Mouse (Mus musculus) stomach, embryonic 16.5 days (tissue): Measurements from ENCODE around the gene Sacs. TPM values are rescaled to one million over a fixed set of nuclear protein-coding genes. Genes with fewer than 3 reads are reported as not detected.

Source experiments
- ATAC-seq: fragments of 200-750 bp; cut with Nextera tagmentation; 2 replicates; pipeline ENCODE4 v1.8.0; 2017; ENCODE audit warnings: moderate number of reproducible peaks, moderate TSS enrichment; ENCODE audit not compliant: insufficient read depth, low FRiP score
- H3K27ac ChIP-seq: fragments of 300-500 bp; sonication (generic); 2 replicates; pipeline ENCODE4 v1.5.1; 2014; ENCODE audit warnings: low read length
- H3K27me3 ChIP-seq: fragments of 300-500 bp; sonication (generic); 2 replicates; pipeline ENCODE4 v1.6.1; 2014; ENCODE audit warnings: low read length, control low read depth, mixed read lengths; ENCODE audit not compliant: control insufficient read depth, insufficient read depth
- H3K36me3 ChIP-seq: fragments of 300-500 bp; sonication (generic); 2 replicates; pipeline ENCODE4 v1.6.1; 2014; ENCODE audit warnings: low read length; ENCODE audit not compliant: control insufficient read depth, insufficient read depth
- H3K4me1 ChIP-seq: fragments of 300-500 bp; sonication (generic); 2 replicates; pipeline ENCODE4 v1.6.1; 2014; ENCODE audit warnings: low read length, control low read depth, mixed read lengths; ENCODE audit not compliant: control insufficient read depth, insufficient read depth
- H3K4me2 ChIP-seq: fragments of 300-500 bp; sonication (generic); 2 replicates; pipeline ENCODE4 v1.6.1; 2014; ENCODE audit warnings: low read depth, low read length, mixed read lengths
- H3K4me3 ChIP-seq: fragments of 300-500 bp; sonication (generic); replicated peaks from 2 replicates; pipeline ENCODE4 v1.5.1; 2014; ENCODE audit warnings: mild to moderate bottlenecking, low read length
- H3K9ac ChIP-seq: fragments of 300-500 bp; sonication (generic); 2 replicates; pipeline ENCODE4 v1.6.1; 2014; ENCODE audit warnings: low read length
- H3K9me3 ChIP-seq: fragments of 300-500 bp; sonication (generic); replicated peaks from 2 replicates; pipeline ENCODE4 v1.6.1; 2016; ENCODE audit warnings: low read length, control low read depth; ENCODE audit not compliant: control insufficient read depth
- WGBS: fragments of 180-500 bp; shearing (Covaris S2); extraction: QIAGEN DNeasy Blood & Tissue Kit; methylation state at CpG from one replicate; pipeline ENCODE4 v1.1.7; 2014; 5-methylcytosine and 5-hydroxymethylcytosine counted together
- polyA plus RNA-seq: library from polyadenylated mRNA; unstranded; fragments of >200 nt; fragmentation: Nextera tagmentation; extraction: Ambion mirVana; gene quantifications from 2 replicates; pipeline ENCODE4 v1.2.1, GENCODE M21; 2015

The Sacs gene
- polyA plus RNA-seq, 1 experiment from 2014 or later, result 2.4 TPM

- Histone ChIP-seq H3K4me2 (no peak overlapping the region), H3K36me3 (no peaks in the 10 kb centered on the region), H3K27ac (peak overlapping the region; percentile 65), H3K27me3 (no peaks in the 10 kb centered on the region), H3K9me3 (no peaks in the 10 kb centered on the region), H3K4me3 (no peak overlapping the region), H3K9ac (no peak overlapping the region), H3K4me1 (no peaks in the 10 kb centered on the region)
- WGBS, result 41% methylated on average over 9 of the region's 9 CpGs
- peak; percentile 89 for ATAC-seq
Observed at GRCm38 (mm10) chr14:61238751-61239150, 100.5 kb downstream of the Sacs start.

DNA sequence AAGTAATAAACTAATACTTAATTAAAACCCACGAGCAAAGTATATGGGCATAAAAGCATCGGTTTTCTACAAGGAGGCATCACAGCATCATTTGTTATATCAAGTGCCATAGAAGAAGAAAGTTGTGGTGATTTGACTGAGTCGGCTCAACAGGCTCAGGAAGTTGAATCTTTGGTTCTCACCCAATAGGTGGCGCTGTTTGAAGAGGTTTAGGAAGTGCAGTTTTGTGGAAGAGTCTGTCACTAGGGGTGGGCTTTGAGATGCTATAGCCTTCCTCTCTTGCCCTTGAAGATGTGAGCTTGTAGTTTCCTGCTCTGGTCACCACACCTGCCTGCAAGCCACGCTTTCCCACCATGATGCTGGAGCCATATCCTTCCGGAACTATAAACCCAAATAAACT is 104.4 kb downstream of the Sacs start:
- H3K9me3 ChIP-seq, result no peaks in the 10 kb centered on the region
- no peaks in the 10 kb centered on the region for H3K27me3 ChIP-seq
- no peak overlapping the region for H3K4me2 ChIP-seq
- no peak overlapping the region for H3K4me3 ChIP-seq
- no peak overlapping the region for H3K27ac ChIP-seq
- 44% methylated on average over 6 of the region's 6 CpGs for WGBS
- no peak for ATAC-seq
- no peaks in the 10 kb centered on the region for H3K36me3 ChIP-seq
- H3K4me1 ChIP-seq, result no peaks in the 10 kb centered on the region
- H3K9ac ChIP-seq, result no peak overlapping the region

DNA sequence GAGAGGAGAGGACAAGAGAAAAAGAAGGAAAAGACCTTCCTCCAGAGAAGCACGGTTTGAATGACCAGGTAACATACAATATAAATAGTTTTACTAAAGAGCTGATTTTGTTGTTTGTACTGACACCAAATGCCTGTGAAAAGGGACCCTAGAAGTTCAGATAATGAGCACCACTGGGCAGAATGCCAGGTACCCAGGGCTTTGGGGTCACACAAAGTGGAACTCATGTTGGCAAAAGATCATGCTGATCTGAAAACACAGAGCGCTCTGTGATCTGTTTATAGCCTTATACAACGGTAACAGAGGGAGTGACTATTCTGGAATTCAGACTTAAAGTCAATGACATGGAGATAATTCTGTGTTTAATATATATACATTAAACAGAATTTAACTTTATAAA is 108.2 kb downstream of the Sacs start:
- H3K27me3 ChIP-seq, result no peaks in the 10 kb centered on the region
- 81% methylated on average over 3 of the region's 3 CpGs for WGBS
- no peak overlapping the region for H3K9ac ChIP-seq
- no peak overlapping the region for H3K4me2 ChIP-seq
- no peak overlapping the region for H3K27ac ChIP-seq
- no peaks in the 10 kb centered on the region for H3K4me1 ChIP-seq
- H3K4me3 ChIP-seq, result no peak overlapping the region
- ATAC-seq, result no peak
- peaks cover 5% of the 10 kb centered on the region; the same call in 1 of the 2 replicates for H3K9me3 ChIP-seq
- H3K36me3 ChIP-seq, result no peaks in the 10 kb centered on the region

DNA sequence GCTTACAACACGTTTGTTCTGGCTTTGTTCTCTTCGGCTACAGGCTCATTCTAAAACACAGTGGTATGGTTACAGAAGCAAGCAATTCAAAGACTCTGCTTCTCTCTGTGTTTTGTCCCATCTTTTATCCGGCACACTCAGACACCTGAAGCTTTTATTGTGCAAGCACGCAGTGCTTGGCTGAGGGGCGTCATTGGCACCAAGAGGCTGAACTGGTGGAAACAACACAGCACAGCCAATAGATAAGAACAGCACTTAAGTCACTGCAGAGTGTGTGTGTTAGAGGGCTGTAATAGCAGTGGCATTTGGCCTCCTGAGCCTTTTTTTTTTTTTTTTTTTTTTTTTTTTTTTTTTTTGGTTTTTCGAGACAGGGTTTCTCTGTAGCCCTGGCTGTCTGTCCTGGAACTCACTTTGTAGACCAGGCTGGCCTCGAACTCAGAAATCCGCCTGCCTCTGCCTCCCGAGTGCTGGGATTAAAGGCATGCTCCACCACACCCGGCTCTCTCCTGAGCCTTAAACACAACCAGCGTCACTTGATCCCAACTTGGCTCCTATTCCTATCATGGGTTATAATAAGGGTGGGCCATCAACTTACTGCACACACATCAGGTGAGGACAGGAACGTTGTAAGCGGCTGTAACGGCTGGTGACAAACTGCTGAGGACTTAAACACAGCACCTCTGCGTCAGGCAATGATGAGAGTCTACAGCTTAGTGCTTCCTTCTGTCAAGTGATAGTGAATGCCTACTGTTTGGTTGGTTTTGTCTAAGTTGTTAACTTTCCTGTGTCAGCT is 114.5 kb downstream of the Sacs start:
- H3K27ac ChIP-seq, result no peak overlapping the region
- no peaks in the 10 kb centered on the region for H3K36me3 ChIP-seq
- H3K9ac ChIP-seq, result no peak overlapping the region
- 85% methylated on average over 15 of the region's 15 CpGs for WGBS
- H3K4me3 ChIP-seq, result no peak overlapping the region
- no peaks in the 10 kb centered on the region for H3K4me1 ChIP-seq
- H3K9me3 ChIP-seq, result peaks cover 5% of the 10 kb centered on the region; the same call in 1 of the 2 replicates
- no peak overlapping the region for H3K4me2 ChIP-seq
- H3K27me3 ChIP-seq, result no peaks in the 10 kb centered on the region
- no peak for ATAC-seq

DNA sequence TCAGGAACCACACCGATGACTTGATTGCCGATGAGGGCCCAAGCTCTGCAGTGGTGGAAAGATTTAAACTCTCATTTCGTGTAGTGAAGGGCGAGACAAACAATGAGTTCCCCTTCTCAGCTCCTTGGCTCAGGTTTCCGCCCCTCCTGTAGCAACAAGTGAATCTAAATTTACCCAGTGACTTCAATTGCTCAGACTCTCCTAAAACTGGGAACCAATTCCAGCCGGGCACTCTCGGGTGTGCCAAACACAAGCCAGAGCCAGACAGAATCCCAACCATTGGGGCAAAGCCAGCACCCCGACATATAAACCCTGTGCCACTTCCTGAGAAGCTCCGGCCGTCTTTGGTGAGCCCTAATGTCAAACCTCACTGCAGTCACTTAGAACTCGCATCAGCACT is 120.1 kb downstream of the Sacs start, which contains the start of gene Sgcg:
Sgcg (minus strand) TSS at position 139 of the 400 bp plus-strand sequence.
- Histone ChIP-seq H3K27ac (no peak within 1 kb of the TSS), H3K36me3 (no peaks in the 10 kb centered on the region), H3K4me3 (no peak within 1 kb of the TSS), H3K4me1 (no peaks in the 10 kb centered on the region), H3K4me2 (no peak within 1 kb of the TSS), H3K27me3 (no peaks in the 10 kb centered on the region), H3K9me3 (no peaks in the 10 kb centered on the region), H3K9ac (no peak within 1 kb of the TSS)
- 48% methylated on average over 11 of the region's 11 CpGs for WGBS
- ATAC-seq, result no peak

DNA sequence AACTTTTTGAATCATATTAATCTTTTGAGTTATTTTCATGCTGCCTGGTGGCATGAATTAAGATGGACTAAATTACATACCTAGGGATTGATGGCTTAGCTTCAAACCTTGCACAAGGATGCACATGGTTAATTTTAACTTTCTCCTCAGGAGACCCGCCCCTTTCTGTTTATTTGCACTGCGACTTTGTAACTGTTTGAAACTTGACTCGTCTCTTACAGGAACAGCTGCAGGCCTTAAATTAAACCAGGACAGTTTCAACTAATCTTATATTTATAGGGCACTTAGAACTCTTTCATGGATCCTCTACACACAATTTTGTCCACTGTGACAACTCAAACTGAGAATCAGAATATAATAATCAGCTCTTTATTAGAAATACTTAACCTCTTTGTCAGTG is 120.8 kb downstream of the Sacs start:
- WGBS, result 16% methylated on average over 3 of the region's 3 CpGs
- H3K4me2 ChIP-seq, result no peak overlapping the region
- no peak overlapping the region for H3K4me3 ChIP-seq
- H3K27me3 ChIP-seq, result no peaks in the 10 kb centered on the region
- H3K9ac ChIP-seq, result no peak overlapping the region
- ATAC-seq, result no peak
- no peaks in the 10 kb centered on the region for H3K36me3 ChIP-seq
- no peaks in the 10 kb centered on the region for H3K4me1 ChIP-seq
- no peak overlapping the region for H3K27ac ChIP-seq
- no peaks in the 10 kb centered on the region for H3K9me3 ChIP-seq

GRCm38 (mm10) chr14:61267908-61268475 is 129.7 kb downstream of the Sacs start:
- no peaks in the 10 kb centered on the region for H3K36me3 ChIP-seq
- H3K4me3 ChIP-seq, result no peak overlapping the region
- H3K27ac ChIP-seq, result no peak overlapping the region
- no peak overlapping the region for H3K4me2 ChIP-seq
- H3K9ac ChIP-seq, result no peak overlapping the region
- no peak for ATAC-seq
- H3K4me1 ChIP-seq, result no peaks in the 10 kb centered on the region
- H3K27me3 ChIP-seq, result no peaks in the 10 kb centered on the region; the same call in 1 of the 2 replicates
- H3K9me3 ChIP-seq, result no peaks in the 10 kb centered on the region
- WGBS, result 53% methylated on average over 5 of the region's 5 CpGs

- H3K9ac ChIP-seq, result 0 out of 2 replicates have a peak overlapping the region, but pooled peaks have one; percentile 30
- H3K27me3 ChIP-seq, result peaks cover 5% of the 10 kb centered on the region
- no peaks in the 10 kb centered on the region for H3K9me3 ChIP-seq
- 8% methylated on average over 38 of the region's 38 CpGs for WGBS
- no peak overlapping the region for H3K27ac ChIP-seq
- no peaks in the 10 kb centered on the region for H3K36me3 ChIP-seq
- H3K4me1 ChIP-seq, result no peaks in the 10 kb centered on the region
- ATAC-seq, result 0 out of 2 replicates have a peak, but pooled peaks have one; percentile 25
- peak overlapping the region; percentile 35 for H3K4me3 ChIP-seq
- H3K4me2 ChIP-seq, result peak overlapping the region; percentile 45
Observed at GRCm38 (mm10) chr14:61274414-61275198, 136.3 kb downstream of the Sacs start.

- H3K9ac ChIP-seq, result no peak overlapping the region
- peaks cover 5% of the 10 kb centered on the region for H3K27me3 ChIP-seq
- no peak overlapping the region for H3K4me3 ChIP-seq
- H3K4me2 ChIP-seq, result no peak overlapping the region
- ATAC-seq, result no peak
- H3K4me1 ChIP-seq, result no peaks in the 10 kb centered on the region
- 46% methylated on average over 1 of the region's 1 CpGs for WGBS
- H3K36me3 ChIP-seq, result no peaks in the 10 kb centered on the region
- H3K9me3 ChIP-seq, result no peaks in the 10 kb centered on the region
- H3K27ac ChIP-seq, result no peak overlapping the region
Observed at GRCm38 (mm10) chr14:61277285-61277684, 139.0 kb downstream of the Sacs start.
